Mouse (Mus musculus) stomach, embryonic 16.5 days (tissue): ENCODE results near the gene Maml3. TPM values are rescaled to one million over a fixed set of nuclear protein-coding genes. Genes with fewer than 3 reads are reported as not detected.

ENCODE experiments used
- ATAC-seq: fragments of 200-750 bp; cut with Nextera tagmentation; 2 replicates; pipeline ENCODE4 v1.8.0; 2017; ENCODE audit warnings: moderate number of reproducible peaks, moderate TSS enrichment; ENCODE audit not compliant: insufficient read depth, low FRiP score
- H3K27ac ChIP-seq: fragments of 300-500 bp; sonication (generic); 2 replicates; pipeline ENCODE4 v1.5.1; 2014; ENCODE audit warnings: low read length
- H3K27me3 ChIP-seq: fragments of 300-500 bp; sonication (generic); 2 replicates; pipeline ENCODE4 v1.6.1; 2014; ENCODE audit warnings: low read length, control low read depth, mixed read lengths; ENCODE audit not compliant: control insufficient read depth, insufficient read depth
- H3K36me3 ChIP-seq: fragments of 300-500 bp; sonication (generic); 2 replicates; pipeline ENCODE4 v1.6.1; 2014; ENCODE audit warnings: low read length; ENCODE audit not compliant: control insufficient read depth, insufficient read depth
- H3K4me1 ChIP-seq: fragments of 300-500 bp; sonication (generic); 2 replicates; pipeline ENCODE4 v1.6.1; 2014; ENCODE audit warnings: low read length, control low read depth, mixed read lengths; ENCODE audit not compliant: control insufficient read depth, insufficient read depth
- H3K4me2 ChIP-seq: fragments of 300-500 bp; sonication (generic); 2 replicates; pipeline ENCODE4 v1.6.1; 2014; ENCODE audit warnings: low read depth, low read length, mixed read lengths
- H3K4me3 ChIP-seq: fragments of 300-500 bp; sonication (generic); replicated peaks from 2 replicates; pipeline ENCODE4 v1.5.1; 2014; ENCODE audit warnings: mild to moderate bottlenecking, low read length
- H3K9ac ChIP-seq: fragments of 300-500 bp; sonication (generic); 2 replicates; pipeline ENCODE4 v1.6.1; 2014; ENCODE audit warnings: low read length
- H3K9me3 ChIP-seq: fragments of 300-500 bp; sonication (generic); replicated peaks from 2 replicates; pipeline ENCODE4 v1.6.1; 2016; ENCODE audit warnings: low read length, control low read depth; ENCODE audit not compliant: control insufficient read depth
- WGBS: fragments of 180-500 bp; shearing (Covaris S2); extraction: QIAGEN DNeasy Blood & Tissue Kit; methylation state at CpG from one replicate; pipeline ENCODE4 v1.1.7; 2014; 5-methylcytosine and 5-hydroxymethylcytosine counted together
- polyA plus RNA-seq: library from polyadenylated mRNA; unstranded; fragments of >200 nt; fragmentation: Nextera tagmentation; extraction: Ambion mirVana; gene quantifications from 2 replicates; pipeline ENCODE4 v1.2.1, GENCODE M21; 2015

Maml3 gene
- polyA plus RNA-seq, 1 experiment from 2014 or later, result 5.0 TPM

- Histone ChIP-seq H3K4me2 (peak overlapping the region; percentile 84), H3K4me3 (no peak overlapping the region; the same call in 1 of the 2 replicates), H3K27ac (peak overlapping the region; percentile 50), H3K9ac (no peak overlapping the region), H3K9me3 (no peaks in the 10 kb centered on the region), H3K4me1 (peaks cover 39% of the 10 kb centered on the region), H3K36me3 (no peaks in the 10 kb centered on the region), H3K27me3 (no peaks in the 10 kb centered on the region)
- WGBS, result 33% methylated on average over 9 of the region's 9 CpGs
- ATAC-seq, result no peak
Observed at GRCm38 (mm10) chr3:52006721-52007330, 98.0 kb downstream of the Maml3 start.

DNA sequence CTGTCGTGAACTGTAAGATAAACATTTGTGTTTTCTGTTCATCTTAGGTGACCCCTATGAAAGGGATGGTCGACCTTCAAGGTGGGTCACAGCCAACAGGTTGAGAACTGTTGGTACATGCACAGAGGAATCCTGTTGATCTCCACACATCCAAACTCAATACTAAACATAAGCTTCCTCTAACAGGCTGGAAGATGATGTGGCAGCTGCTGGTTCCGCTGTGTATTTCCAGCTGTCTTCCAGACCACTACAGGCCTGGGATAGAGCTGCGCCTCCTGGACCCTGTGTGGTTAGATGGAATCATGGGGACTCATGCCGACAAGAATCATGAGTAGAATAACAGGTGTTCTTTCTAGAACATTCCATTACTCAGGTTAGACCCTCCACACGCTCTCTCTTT, 101.2 kb downstream of the Maml3 start:
- H3K4me3 ChIP-seq, result no peak overlapping the region
- H3K27ac ChIP-seq, result peak overlapping the region; percentile 0; the same call in 1 of the 2 replicates
- no peak for ATAC-seq
- no peak overlapping the region for H3K9ac ChIP-seq
- H3K4me2 ChIP-seq, result no peak overlapping the region
- H3K4me1 ChIP-seq, result peaks cover 42% of the 10 kb centered on the region
- WGBS, result 73% methylated on average over 6 of the region's 6 CpGs
- no peaks in the 10 kb centered on the region for H3K27me3 ChIP-seq
- H3K9me3 ChIP-seq, result no peaks in the 10 kb centered on the region
- H3K36me3 ChIP-seq, result no peaks in the 10 kb centered on the region

DNA sequence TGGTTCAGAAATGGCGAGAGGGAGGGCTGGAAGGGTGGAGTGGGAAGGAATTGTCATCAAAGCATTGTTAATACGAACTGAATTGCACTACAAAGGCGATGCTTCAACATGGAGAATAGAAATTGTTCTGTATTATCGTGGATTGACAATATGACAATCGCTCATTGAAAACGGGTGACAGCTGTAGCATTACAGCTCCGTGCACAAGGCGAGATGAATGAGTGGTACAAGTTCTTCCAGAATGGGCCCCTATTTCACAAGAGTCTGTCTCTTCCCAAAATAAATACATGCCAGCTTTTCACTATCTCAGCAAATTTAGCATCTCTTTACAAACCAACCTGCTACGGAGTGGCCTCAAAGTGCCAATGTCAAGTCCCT, 103.4 kb downstream of the Maml3 start:
- H3K4me1 ChIP-seq, result peaks cover 41% of the 10 kb centered on the region
- WGBS, result 85% methylated on average over 9 of the region's 9 CpGs
- no peak overlapping the region for H3K9ac ChIP-seq
- no peak for ATAC-seq
- no peaks in the 10 kb centered on the region for H3K9me3 ChIP-seq
- no peak overlapping the region for H3K4me3 ChIP-seq
- no peak overlapping the region for H3K4me2 ChIP-seq
- no peaks in the 10 kb centered on the region for H3K36me3 ChIP-seq
- no peaks in the 10 kb centered on the region for H3K27me3 ChIP-seq
- H3K27ac ChIP-seq, result no peak overlapping the region

GRCm38 (mm10) chr3:52000871-52001517, 103.9 kb downstream of the Maml3 start:
- WGBS, result 81% methylated on average over 10 of the region's 10 CpGs
- H3K27ac ChIP-seq, result no peak overlapping the region
- no peak for ATAC-seq
- H3K9me3 ChIP-seq, result no peaks in the 10 kb centered on the region
- H3K36me3 ChIP-seq, result no peaks in the 10 kb centered on the region
- H3K9ac ChIP-seq, result no peak overlapping the region
- no peaks in the 10 kb centered on the region for H3K27me3 ChIP-seq
- H3K4me1 ChIP-seq, result peaks cover 36% of the 10 kb centered on the region
- no peak overlapping the region for H3K4me2 ChIP-seq
- H3K4me3 ChIP-seq, result no peak overlapping the region

GRCm38 (mm10) chr3:51999671-52000437, 105.0 kb downstream of the Maml3 start:
- peak; percentile 22; the same call in 1 of the 2 replicates for ATAC-seq
- Histone ChIP-seq H3K36me3 (no peaks in the 10 kb centered on the region), H3K27ac (no peak overlapping the region; the same call in 1 of the 2 replicates), H3K4me1 (peaks cover 36% of the 10 kb centered on the region), H3K27me3 (no peaks in the 10 kb centered on the region), H3K9me3 (no peaks in the 10 kb centered on the region), H3K9ac (no peak overlapping the region), H3K4me2 (no peak overlapping the region), H3K4me3 (no peak overlapping the region)
- 74% methylated on average over 21 of the region's 21 CpGs for WGBS

- Histone ChIP-seq H3K27me3 (no peaks in the 10 kb centered on the region), H3K27ac (peak overlapping the region; percentile 78), H3K9ac (no peak overlapping the region), H3K4me2 (peak overlapping the region; percentile 23), H3K36me3 (no peaks in the 10 kb centered on the region), H3K4me1 (peaks cover 32% of the 10 kb centered on the region), H3K4me3 (no peak overlapping the region), H3K9me3 (no peaks in the 10 kb centered on the region)
- peak; percentile 72; the same call in 1 of the 2 replicates for ATAC-seq
- 52% methylated on average over 21 of the region's 21 CpGs for WGBS
Observed at GRCm38 (mm10) chr3:51998511-51999399, 106.1 kb downstream of the Maml3 start.

DNA sequence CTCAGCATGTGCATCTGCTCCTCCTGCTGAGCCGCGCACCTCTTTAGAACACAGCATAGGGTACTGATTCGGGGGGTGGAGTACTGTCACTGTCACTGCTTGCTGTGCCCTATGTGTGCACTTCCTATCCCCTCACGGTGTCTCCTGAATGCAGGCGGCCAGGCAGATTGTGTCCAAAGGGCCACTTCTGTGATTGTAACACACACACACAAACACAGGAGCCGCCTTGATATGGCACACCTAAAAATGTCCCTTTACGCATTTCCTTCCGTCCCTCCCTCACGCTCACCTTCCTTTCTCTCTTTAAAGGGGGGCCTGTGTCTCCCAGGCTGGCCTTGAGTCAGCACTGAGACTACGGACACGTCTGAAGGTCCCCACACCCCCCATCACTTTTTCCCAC, 107.3 kb downstream of the Maml3 start:
- Histone ChIP-seq H3K4me3 (no peak overlapping the region), H3K9me3 (no peaks in the 10 kb centered on the region), H3K27ac (no peak overlapping the region), H3K27me3 (no peaks in the 10 kb centered on the region), H3K36me3 (no peaks in the 10 kb centered on the region), H3K9ac (peak overlapping the region; percentile 21; the same call in 1 of the 2 replicates), H3K4me1 (peaks cover 28% of the 10 kb centered on the region), H3K4me2 (no peak overlapping the region)
- no peak for ATAC-seq
- WGBS, result 75% methylated on average over 11 of the region's 11 CpGs

DNA sequence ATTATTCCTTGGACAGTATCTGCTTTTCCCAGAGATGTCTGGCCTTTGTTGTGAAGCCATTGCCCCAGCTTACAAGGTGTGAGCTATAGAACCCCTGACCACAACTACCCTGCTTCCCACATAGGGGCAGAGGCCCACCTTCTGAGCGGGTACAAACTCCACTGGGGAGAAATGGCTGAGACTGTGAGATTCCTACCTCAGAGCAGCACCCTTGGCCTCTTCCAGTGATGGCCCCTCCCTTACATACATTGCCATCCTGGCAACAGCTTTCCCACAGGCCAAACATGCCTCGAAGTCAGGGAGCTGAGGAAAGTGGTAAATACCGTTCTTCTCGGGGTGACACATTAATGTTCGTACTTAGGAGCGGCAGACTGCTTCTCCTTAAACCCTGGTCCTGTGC, 118.4 kb downstream of the Maml3 start:
- no peak overlapping the region for H3K9ac ChIP-seq
- H3K4me2 ChIP-seq, result no peak overlapping the region
- 73% methylated on average over 6 of the region's 6 CpGs for WGBS
- H3K9me3 ChIP-seq, result no peaks in the 10 kb centered on the region
- H3K27ac ChIP-seq, result no peak overlapping the region
- ATAC-seq, result no peak
- no peaks in the 10 kb centered on the region for H3K4me1 ChIP-seq
- H3K4me3 ChIP-seq, result no peak overlapping the region
- no peaks in the 10 kb centered on the region for H3K36me3 ChIP-seq
- no peaks in the 10 kb centered on the region for H3K27me3 ChIP-seq
